Mouse (Mus musculus) MEL (cell line): ENCODE measurements around the gene Cdhr5. TPM values are rescaled to one million over a fixed set of nuclear protein-coding genes. Genes with fewer than 3 reads are reported as not detected.

Experiments
- DNase-seq: peaks from one replicate; pipeline ENCODE4 v3.0.0; 2011; ENCODE audit warnings: low read depth, low spot score
- H3K27ac ChIP-seq: 2 replicates; pipeline ENCODE4 v1.5.1; 2012; ENCODE audit warnings: low read depth, mild to moderate bottlenecking, control low read depth, low read length, moderate library complexity; ENCODE audit not compliant: control insufficient read depth
- H3K27me3 ChIP-seq, 2 experiments: fragments of 150-350 bp in 1 of 2; sonication (generic) in 1 of 2; 2 replicates each; pipeline ENCODE4 v1.6.1; 2012; ENCODE audit warnings: low read length in 2 of 2, mild to moderate bottlenecking in 2 of 2, improper control_type of control experiment in 1 of 2, moderate library complexity in 1 of 2; ENCODE audit not compliant: insufficient read depth in 2 of 2, control insufficient read depth in 1 of 2
- H3K36me3 ChIP-seq, 2 experiments: 2 replicates each; pipeline ENCODE4 v1.6.1; 2012 to 2014; ENCODE audit warnings: low read length in 2 of 2, improper control_type of control experiment in 1 of 2, inconsistent platforms in 1 of 2, mild to moderate bottlenecking in 1 of 2; ENCODE audit not compliant: insufficient read depth in 2 of 2, control insufficient read depth in 1 of 2
- H3K4me1 ChIP-seq, 2 experiments: fragments of 150-350 bp in 1 of 2; sonication (generic) in 1 of 2; 2 replicates each; pipeline ENCODE4 v1.6.1; 2012; ENCODE audit warnings: low read length in 2 of 2, improper control_type of control experiment in 1 of 2, mild to moderate bottlenecking in 1 of 2; ENCODE audit not compliant: insufficient read depth in 2 of 2, control insufficient read depth in 1 of 2
- H3K4me3 ChIP-seq, 2 experiments: fragments of 150-350 bp in 1 of 2; sonication (generic) in 1 of 2; 2 replicates each; pipeline ENCODE4 v1.5.1; 2012; ENCODE audit warnings: low read depth in 2 of 2, low read length in 2 of 2, mild to moderate bottlenecking in 2 of 2, moderate library complexity in 2 of 2, control low read depth in 1 of 2, improper control_type of control experiment in 1 of 2; ENCODE audit not compliant: control insufficient read depth in 1 of 2, insufficient read depth in 1 of 2
- H3K79me2 ChIP-seq: 2 replicates; pipeline ENCODE4 v1.6.1; 2012; ENCODE audit warnings: mild to moderate bottlenecking, low read length, moderate library complexity; ENCODE audit not compliant: control insufficient read depth, poor library complexity, insufficient read depth
- H3K9ac ChIP-seq: 2 replicates; pipeline ENCODE4 v1.6.1; 2012; ENCODE audit warnings: low read depth, mild to moderate bottlenecking, control low read depth, low read length, moderate library complexity; ENCODE audit not compliant: control insufficient read depth, poor library complexity, severe bottlenecking
- H3K9me3 ChIP-seq: fragments of 150-350 bp; sonication (generic); replicated peaks from 2 replicates; pipeline ENCODE4 v1.6.1; 2012; ENCODE audit warnings: mild to moderate bottlenecking, low read length, improper control_type of control experiment, moderate library complexity; ENCODE audit not compliant: insufficient read depth
- BHLHE40 ChIP-seq: IDR thresholded peaks from 2 replicates; pipeline ENCODE4 v1.6.1; 2012; ENCODE audit warnings: low read depth, mild to moderate bottlenecking, inconsistent platforms, low read length, improper control_type of control experiment, borderline replicate concordance
- CHD1 ChIP-seq: IDR thresholded peaks from 2 replicates; pipeline ENCODE4 v1.6.1; 2012; ENCODE audit warnings: low read depth, mild to moderate bottlenecking, inconsistent platforms, low read length, improper control_type of control experiment
- CHD2 ChIP-seq: IDR thresholded peaks from 2 replicates; pipeline ENCODE4 v1.6.1; 2011; ENCODE audit warnings: low read length, improper control_type of control experiment
- E2F4 ChIP-seq: IDR thresholded peaks from 2 replicates; pipeline ENCODE4 v1.6.1; 2011; ENCODE audit warnings: low read depth, low read length, improper control_type of control experiment, borderline replicate concordance
- ELF1 ChIP-seq: IDR thresholded peaks from 2 replicates; pipeline ENCODE4 v1.6.1; 2014; ENCODE audit warnings: low read depth, mild to moderate bottlenecking, inconsistent platforms, low read length, improper control_type of control experiment, moderate library complexity
- EP300 ChIP-seq, 2 experiments: IDR thresholded peaks; 2 replicates each; pipeline ENCODE4 v1.6.1; 2011; ENCODE audit warnings: improper control_type of control experiment in 2 of 2, low read length in 2 of 2, low read depth in 1 of 2, mild to moderate bottlenecking in 1 of 2
- ETS1 ChIP-seq: IDR thresholded peaks from 2 replicates; pipeline ENCODE4 v1.6.1; 2012; ENCODE audit warnings: low read depth, mild to moderate bottlenecking, inconsistent platforms, low read length, improper control_type of control experiment, moderate library complexity
- GABPA ChIP-seq: IDR thresholded peaks from 2 replicates; pipeline ENCODE4 v1.6.1; 2012; ENCODE audit warnings: low read depth, mild to moderate bottlenecking, inconsistent platforms, low read length, improper control_type of control experiment, moderate library complexity
- GATA1 ChIP-seq: IDR thresholded peaks from 2 replicates; pipeline ENCODE4 v1.6.1; 2011; ENCODE audit warnings: low read depth, low read length, improper control_type of control experiment
- MAZ ChIP-seq: IDR thresholded peaks from 2 replicates; pipeline ENCODE4 v1.6.1; 2012; ENCODE audit warnings: low read depth, mild to moderate bottlenecking, inconsistent platforms, low read length, improper control_type of control experiment
- MXI1 ChIP-seq: IDR thresholded peaks from 2 replicates; pipeline ENCODE4 v1.6.1; 2011; ENCODE audit warnings: mild to moderate bottlenecking, low read depth, low read length, improper control_type of control experiment
- MYB ChIP-seq: IDR thresholded peaks from 2 replicates; pipeline ENCODE4 v1.6.1; 2011; ENCODE audit warnings: mild to moderate bottlenecking, low read depth, low read length, improper control_type of control experiment
- MYC ChIP-seq: IDR thresholded peaks from 2 replicates; pipeline ENCODE4 v1.6.1; 2011; ENCODE audit warnings: low read depth, mild to moderate bottlenecking, low read length, improper control_type of control experiment, moderate library complexity
- NRF1 ChIP-seq: IDR thresholded peaks from 2 replicates; pipeline ENCODE4 v1.6.1; 2014; ENCODE audit warnings: low read depth, mild to moderate bottlenecking, inconsistent platforms, low read length, improper control_type of control experiment, moderate library complexity; ENCODE audit not compliant: poor library complexity, insufficient read depth, severe bottlenecking
- POLR2AphosphoS2 ChIP-seq: IDR thresholded peaks from 2 replicates; pipeline ENCODE4 v1.6.1; 2011; ENCODE audit warnings: low read length, improper control_type of control experiment
- RCOR1 ChIP-seq: IDR thresholded peaks from 2 replicates; pipeline ENCODE4 v1.6.1; 2012; ENCODE audit warnings: low read depth, mild to moderate bottlenecking, inconsistent platforms, low read length, improper control_type of control experiment
- SMC3 ChIP-seq: IDR thresholded peaks from 2 replicates; pipeline ENCODE4 v1.6.1; 2011; ENCODE audit warnings: low read depth, low read length, improper control_type of control experiment
- TBP ChIP-seq: IDR thresholded peaks from 2 replicates; pipeline ENCODE4 v1.8.0; 2011; ENCODE audit warnings: low read depth, low read length, improper control_type of control experiment
- TCF12 ChIP-seq: IDR thresholded peaks from 2 replicates; pipeline ENCODE4 v1.6.1; 2014; ENCODE audit warnings: low read depth, mild to moderate bottlenecking, inconsistent platforms, low read length, improper control_type of control experiment, moderate library complexity
- ZC3H11A ChIP-seq: IDR thresholded peaks from 2 replicates; pipeline ENCODE4 v1.6.1; 2012; ENCODE audit warnings: low read depth, mild to moderate bottlenecking, inconsistent platforms, low read length, improper control_type of control experiment
- ZKSCAN1 ChIP-seq: IDR thresholded peaks from 2 replicates; pipeline ENCODE4 v1.6.1; 2012; ENCODE audit warnings: low read depth, mild to moderate bottlenecking, inconsistent platforms, low read length, improper control_type of control experiment, moderate library complexity
- ZNF384 ChIP-seq: IDR thresholded peaks from 2 replicates; pipeline ENCODE4 v1.6.1; 2012; ENCODE audit warnings: low read depth, mild to moderate bottlenecking, inconsistent platforms, low read length, improper control_type of control experiment
- polyA plus RNA-seq, 2 experiments: library from polyadenylated mRNA; stranded (reverse) in 1 of 2; unstranded in 1 of 2; fragments of >175 nt in 1 of 2; fragments of >200 nt in 1 of 2; gene quantifications; 2 replicates each; pipeline versions ENCODE4 v1.2.1 to v1.2.4; 2012; ENCODE audit warnings: low replicate concordance in 2 of 2, low read depth in 1 of 2; ENCODE audit not compliant: insufficient read length in 2 of 2, insufficient read depth in 1 of 2, missing spikeins in 1 of 2
- total RNA-seq: library from RNA; depleted of rRNA; stranded (reverse); fragments of 300-350 nt; gene quantifications from 2 replicates; pipeline ENCODE4 v1.2.3, GENCODE M21; 2012

Cdhr5 gene
- total and polyA plus RNA-seq, 3 experiments: not detected

GRCm38 (mm10) chr7:141299175-141299574 is 22.6 kb upstream of the Cdhr5 start:
- no peaks in the 10 kb centered on the region for H3K27me3 ChIP-seq

GRCm38 (mm10) chr7:141297926-141298650 is 21.5 kb upstream of the Cdhr5 start:
- Histone ChIP-seq H3K27me3 (no peaks in the 10 kb centered on the region), H3K36me3 (no peaks in the 10 kb centered on the region; a peak in 1 of 4 replicates), H3K9me3 (no peaks in the 10 kb centered on the region), H3K9ac (no peak overlapping the region), H3K4me1 (no peaks in the 10 kb centered on the region), H3K4me3 (no peak overlapping the region), H3K27ac (no peak overlapping the region), H3K79me2 (no peaks in the 10 kb centered on the region)
- TF ChIP-seq GABPA (no peak), MAZ (no peak), ZKSCAN1 (no peak), TBP (peak; percentile 57; the same call in 1 of the 2 replicates), E2F4 (no peak), TCF12 (no peak), ZNF384 (peak; percentile 70)
- peak; percentile 34 for DNase-seq

More at GRCm38 (mm10) chr7:141299175-141299574, 22.6 kb upstream of the Cdhr5 start:
- Histone ChIP-seq H3K4me1 (no peaks in the 10 kb centered on the region), H3K36me3 (no peaks in the 10 kb centered on the region; a peak in 1 of 4 replicates), H3K79me2 (no peaks in the 10 kb centered on the region), H3K9ac (no peak overlapping the region), H3K9me3 (no peaks in the 10 kb centered on the region), H3K27ac (no peak overlapping the region), H3K4me3 (no peak overlapping the region)
- TF ChIP-seq RCOR1: no peak
- TF ChIP-seq TCF12: no peak
- TF ChIP-seq SMC3: no peak
- TF ChIP-seq GATA1: no peak
- no peak for TF ChIP-seq TBP
- TF ChIP-seq ZC3H11A: no peak
- TF ChIP-seq MYB: no peak
- TF ChIP-seq ELF1: no peak
- TF ChIP-seq MXI1: no peak
- no peak for TF ChIP-seq BHLHE40
- TF ChIP-seq ETS1: no peak
- TF ChIP-seq EP300 (IDR thresholded peaks at IDR 0.05; ENCODE audit: low read depth in 1 of 2, low read length in 2 of 2): no peak
- TF ChIP-seq CHD2: no peak
- TF ChIP-seq CHD1: no peak
- no peak for TF ChIP-seq NRF1
- TF ChIP-seq POLR2AphosphoS2: no peak
- no peak for TF ChIP-seq MYC
- DNase-seq: no peak
